Mouse (Mus musculus) limb, embryonic 11.5 days (tissue): Measurements from ENCODE around the gene Zfr2. TPM values are rescaled to one million over a fixed set of nuclear protein-coding genes. Genes with fewer than 3 reads are reported as not detected.

ENCODE experiments used
- ATAC-seq: fragments of 200-750 bp; cut with Nextera tagmentation; 2 replicates; pipeline ENCODE4 v1.8.0; 2017; ENCODE audit warnings: low read depth; ENCODE audit not compliant: insufficient number of reproducible peaks, low FRiP score, low TSS enrichment
- DNase-seq: peaks from one replicate; pipeline ENCODE4 v3.0.0-alpha.2; 2015; ENCODE audit warnings: low spot score
- H3K27ac ChIP-seq: fragments of 300-500 bp; sonication (generic); replicated peaks from 2 replicates; pipeline ENCODE4 v1.5.1; 2014; ENCODE audit warnings: low read depth, mild to moderate bottlenecking, low read length
- H3K27me3 ChIP-seq: fragments of 300-500 bp; sonication (generic); 2 replicates; pipeline ENCODE4 v1.6.1; 2014; ENCODE audit warnings: mild to moderate bottlenecking, low read length, mixed read lengths; ENCODE audit not compliant: control insufficient read depth, insufficient read depth
- H3K36me3 ChIP-seq: fragments of 300-500 bp; sonication (generic); 2 replicates; pipeline ENCODE4 v1.6.1; 2014; ENCODE audit warnings: mild to moderate bottlenecking, low read length, moderate library complexity, mixed read lengths; ENCODE audit not compliant: control insufficient read depth, insufficient read depth
- H3K4me1 ChIP-seq: fragments of 300-500 bp; sonication (generic); 2 replicates; pipeline ENCODE4 v1.6.1; 2014; ENCODE audit warnings: low read length, mixed read lengths; ENCODE audit not compliant: control insufficient read depth, insufficient read depth
- H3K4me2 ChIP-seq: fragments of 300-500 bp; sonication (generic); 2 replicates; pipeline ENCODE4 v1.6.1; 2014; ENCODE audit warnings: low read depth, mild to moderate bottlenecking, moderate library complexity; ENCODE audit not compliant: severe bottlenecking
- H3K4me3 ChIP-seq: fragments of 300-500 bp; sonication (generic); 2 replicates; pipeline ENCODE4 v1.5.1; 2014; ENCODE audit warnings: low read depth, low read length
- H3K9ac ChIP-seq: fragments of 300-500 bp; sonication (generic); 2 replicates; pipeline ENCODE4 v1.6.1; 2014; ENCODE audit warnings: mild to moderate bottlenecking, low read length
- H3K9me3 ChIP-seq: fragments of 300-500 bp; sonication (generic); 2 replicates; pipeline ENCODE4 v1.6.1; 2016; ENCODE audit warnings: low read length; ENCODE audit not compliant: control insufficient read depth
- WGBS: fragments of 180-500 bp; shearing (Covaris S2); extraction: QIAGEN DNeasy Blood & Tissue Kit; methylation state at CpG from one replicate; pipeline ENCODE4 v1.1.7; 2014; 5-methylcytosine and 5-hydroxymethylcytosine counted together
- polyA plus RNA-seq: library from polyadenylated mRNA; unstranded; fragments of >200 nt; fragmentation: Nextera tagmentation; extraction: Ambion mirVana; gene quantifications from 2 replicates; pipeline ENCODE4 v1.2.1, GENCODE M21; 2014

Zfr2 gene
- polyA plus RNA-seq, 1 experiment from 2014 or later = 3.4 TPM

DNA sequence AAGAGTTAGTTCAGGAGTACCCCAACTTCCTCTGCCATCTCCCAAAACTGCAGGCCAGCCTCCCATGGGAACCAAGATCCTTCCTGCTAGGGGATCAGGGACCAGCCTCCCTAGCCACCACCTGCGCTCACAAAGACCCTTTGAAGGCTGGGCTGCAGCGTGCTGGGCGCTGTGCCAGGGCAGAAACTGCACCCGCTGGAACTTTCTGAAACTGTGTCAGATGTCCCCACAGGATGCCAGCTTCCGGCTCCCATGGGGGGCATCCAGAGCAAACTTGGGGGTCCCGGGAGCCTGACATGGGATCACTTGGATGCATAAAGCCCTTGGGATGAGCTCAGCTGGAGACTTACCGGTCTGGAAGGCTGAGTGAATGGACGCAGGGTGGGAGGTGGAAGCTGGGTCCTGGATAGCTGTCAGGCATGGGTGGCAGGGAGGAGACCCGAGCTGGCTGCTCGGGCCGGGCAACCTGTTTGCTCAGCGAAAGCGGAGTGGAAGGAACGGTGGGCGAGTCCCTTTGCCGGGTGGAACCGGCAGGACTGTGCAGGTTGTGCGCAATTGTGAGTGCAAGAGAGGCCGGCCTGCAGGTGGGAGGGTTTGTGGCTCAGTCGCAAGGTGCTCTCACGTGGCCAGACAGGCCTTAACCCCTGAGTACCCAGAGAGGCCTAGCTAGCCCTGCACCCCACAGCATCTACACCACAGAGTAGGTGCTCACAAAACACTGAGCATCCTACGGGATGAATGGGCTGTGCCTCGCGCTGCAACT, 57.9 kb downstream of the Zfr2 start:
- no peak overlapping the region for H3K4me3 ChIP-seq
- H3K4me2 ChIP-seq = no peak overlapping the region
- no peak overlapping the region for H3K27ac ChIP-seq
- H3K27me3 ChIP-seq = peaks cover 19% of the 10 kb centered on the region
- WGBS = 17% methylated on average over 24 of the region's 24 CpGs
- no peaks in the 10 kb centered on the region for H3K9me3 ChIP-seq
- no peak for ATAC-seq
- H3K36me3 ChIP-seq = peaks cover 2% of the 10 kb centered on the region; the same call in 1 of the 2 replicates
- DNase-seq = no peak
- H3K9ac ChIP-seq = no peak overlapping the region
- H3K4me1 ChIP-seq = peaks cover 20% of the 10 kb centered on the region

DNA sequence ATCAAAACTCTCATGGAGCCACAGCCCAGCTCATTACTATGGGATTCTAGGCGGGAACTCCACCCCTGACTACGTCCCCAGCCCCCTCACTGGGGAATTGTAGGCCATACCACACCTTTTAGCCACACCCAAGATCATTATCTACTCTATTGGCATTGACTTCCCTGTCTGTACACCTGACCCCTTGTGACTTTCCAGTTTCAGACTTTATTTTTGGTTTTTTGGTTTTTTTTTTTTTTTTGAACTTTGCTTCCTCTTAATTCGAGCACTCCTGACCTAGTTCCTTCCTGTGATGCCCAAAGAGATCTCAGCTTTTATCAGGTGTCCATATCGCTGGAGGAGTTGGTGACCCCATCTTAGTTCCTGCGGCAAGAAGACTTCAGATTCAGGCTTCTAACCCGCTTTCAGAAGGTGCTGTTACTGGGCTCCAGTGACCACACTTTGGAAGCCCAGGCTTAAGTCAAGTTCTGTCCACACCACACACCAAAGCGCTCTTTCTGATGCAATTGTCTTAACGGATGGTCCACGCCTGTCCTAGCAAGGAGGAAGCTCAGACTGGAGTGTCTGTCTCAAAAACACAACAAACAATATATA, 58.7 kb downstream of the Zfr2 start, which contains the start of gene Tjp3:
Gene Tjp3, minus strand, starts transcription at position 71 of the 594 bp plus-strand sequence.
- 73% methylated on average over 9 of the region's 9 CpGs for WGBS
- Histone ChIP-seq H3K27ac (no peak within 1 kb of the TSS), H3K9me3 (no peaks in the 10 kb centered on the region), H3K27me3 (peaks cover 19% of the 10 kb centered on the region), H3K4me1 (peaks cover 20% of the 10 kb centered on the region), H3K36me3 (peaks cover 4% of the 10 kb centered on the region; the same call in 1 of the 2 replicates), H3K4me2 (peak within 1 kb of the TSS; percentile 94; the same call in 1 of the 2 replicates), H3K9ac (no peak within 1 kb of the TSS), H3K4me3 (no peak within 1 kb of the TSS; the same call in 1 of the 2 replicates)
- ATAC-seq = no peak
- DNase-seq = no peak

DNA sequence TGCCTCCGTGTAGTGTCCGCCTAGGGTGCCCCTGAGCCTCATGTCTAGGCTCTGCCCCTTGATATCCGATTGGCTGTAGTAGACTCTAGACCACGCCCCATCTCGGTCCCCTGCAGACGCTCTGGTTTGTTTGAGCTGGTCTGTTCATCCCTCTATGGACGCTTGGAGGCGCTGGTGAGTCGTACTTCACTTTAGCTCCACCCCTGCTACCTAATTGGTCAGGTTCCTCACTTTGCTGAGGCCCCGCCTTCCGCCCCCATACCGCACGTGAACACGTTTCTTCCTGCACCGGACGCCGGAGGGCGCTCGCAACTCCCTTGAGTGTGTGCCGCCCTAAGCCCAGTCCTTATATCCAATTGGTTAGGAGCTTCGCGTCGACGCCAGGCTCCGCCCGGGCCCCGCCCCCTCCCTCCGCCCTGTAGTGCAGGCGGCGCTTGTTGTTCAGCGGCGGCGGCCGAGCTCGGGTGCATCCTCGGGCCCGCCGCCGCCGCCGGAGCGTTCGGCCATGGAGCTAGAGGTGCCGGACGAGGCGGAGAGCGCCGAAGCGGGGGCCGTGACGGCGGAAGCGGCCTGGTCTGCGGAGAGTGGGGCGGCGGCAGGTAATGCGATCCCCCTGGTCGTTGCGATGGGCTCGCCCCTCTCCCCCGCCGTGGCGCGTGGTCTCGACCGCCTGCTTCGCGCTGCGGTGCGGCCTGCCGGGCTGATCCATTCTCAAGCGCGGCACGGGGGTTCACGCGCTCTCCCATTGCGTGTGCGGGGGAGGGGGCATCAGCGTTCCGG, 59.8 kb downstream of the Zfr2 start, which contains the start of gene Pip5k1c:
Gene Pip5k1c, plus strand, starts transcription at position 410 of the 780 bp plus-strand sequence.
- Histone ChIP-seq H3K9me3 (no peaks in the 10 kb centered on the region), H3K36me3 (peaks cover 4% of the 10 kb centered on the region; the same call in 1 of the 2 replicates)

DNA sequence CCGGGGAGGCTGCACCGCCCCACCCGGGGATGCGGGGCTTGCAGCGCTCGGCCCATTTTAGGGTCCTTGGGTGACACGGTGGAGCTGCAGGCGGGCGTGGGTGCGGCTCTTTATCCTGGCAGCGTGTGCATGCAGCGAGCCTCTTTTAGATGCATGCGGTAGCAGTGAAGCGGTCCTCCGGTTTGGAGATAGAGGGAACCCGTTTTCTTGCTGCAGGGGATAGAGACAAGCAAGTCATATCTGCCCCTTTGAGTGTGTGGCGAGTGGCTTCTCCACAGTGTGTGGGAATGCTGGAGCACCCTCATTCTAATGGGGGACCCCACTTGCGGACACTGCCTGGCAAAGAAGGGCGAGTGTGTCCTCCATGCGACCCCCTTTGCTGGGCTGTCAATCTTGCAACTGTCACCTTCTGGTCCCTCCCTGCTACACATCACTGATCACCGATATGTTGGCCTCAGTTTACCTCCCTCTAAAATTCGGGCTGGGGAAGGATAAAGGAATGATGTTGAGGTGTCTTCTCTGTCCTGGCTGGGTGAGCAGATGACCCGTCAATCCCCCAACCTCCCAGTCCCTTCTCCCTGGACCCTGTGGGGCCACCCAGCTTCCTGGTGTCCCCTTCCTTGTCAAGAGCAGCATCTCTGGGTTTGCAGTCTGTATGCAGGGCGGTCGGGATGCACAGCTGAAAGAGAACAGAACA, 60.5 kb downstream of the Zfr2 start:
- Histone ChIP-seq H3K4me3 (peak overlapping the region; percentile 73), H3K9me3 (no peaks in the 10 kb centered on the region), H3K4me2 (peak overlapping the region; percentile 94), H3K9ac (peak overlapping the region; percentile 88), H3K36me3 (peaks cover 4% of the 10 kb centered on the region; the same call in 1 of the 2 replicates), H3K27ac (no peak overlapping the region), H3K4me1 (peaks cover 20% of the 10 kb centered on the region), H3K27me3 (peaks cover 19% of the 10 kb centered on the region)
- no peak for DNase-seq
- ATAC-seq = no peak
- whole genome bisulfite sequencing = 6% methylated on average over 25 of the region's 25 CpGs

More for the DNA sequence above, 59.8 kb downstream of the Zfr2 start, which contains the start of gene Pip5k1c:
- H3K4me2 ChIP-seq = peak within 1 kb of the TSS; percentile 94
- ATAC-seq (peak; percentile 92), DNase-seq (peak; percentile 99)
- H3K27ac ChIP-seq = peak within 1 kb of the TSS; percentile 72
- H3K4me1 ChIP-seq = peaks cover 20% of the 10 kb centered on the region
- peaks cover 19% of the 10 kb centered on the region for H3K27me3 ChIP-seq
- peak within 1 kb of the TSS; percentile 88 for H3K9ac ChIP-seq
- 1% methylated on average over 74 of the region's 80 CpGs for WGBS
- H3K4me3 ChIP-seq = peak within 1 kb of the TSS; percentile 73

DNA sequence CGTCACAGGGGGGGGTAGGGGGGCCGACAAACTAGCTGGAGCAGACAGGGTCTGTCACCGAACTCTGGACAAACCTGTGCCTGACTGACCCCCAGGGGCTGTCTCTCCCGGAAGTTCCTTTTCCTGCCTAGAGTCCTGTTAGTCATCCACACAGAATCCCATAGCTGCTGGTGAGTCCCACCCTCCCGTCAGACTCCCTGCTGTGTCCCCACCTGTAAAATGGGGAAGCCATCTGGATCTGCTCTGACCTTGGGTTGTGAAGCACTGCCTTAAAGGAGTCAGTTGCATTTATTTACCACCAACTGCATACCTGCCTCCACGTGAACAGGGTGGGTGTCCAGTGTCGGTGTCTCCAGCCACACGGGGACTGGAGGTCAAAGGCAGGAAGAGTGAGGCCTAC, 61.5 kb downstream of the Zfr2 start:
- H3K27ac ChIP-seq = no peak overlapping the region
- 49% methylated on average over 8 of the region's 8 CpGs for WGBS
- peaks cover 20% of the 10 kb centered on the region for H3K4me1 ChIP-seq

GRCm38 (mm10) chr10:81295185-81295584, 62.2 kb downstream of the Zfr2 start:
- Histone ChIP-seq H3K9ac (no peak overlapping the region), H3K4me3 (no peak overlapping the region), H3K27me3 (peaks cover 13% of the 10 kb centered on the region), H3K27ac (no peak overlapping the region), H3K4me2 (peak overlapping the region; percentile 15; the same call in 1 of the 2 replicates), H3K36me3 (peaks cover 4% of the 10 kb centered on the region; the same call in 1 of the 2 replicates), H3K9me3 (no peaks in the 10 kb centered on the region), H3K4me1 (peaks cover 20% of the 10 kb centered on the region)
- 92% methylated on average over 6 of the region's 6 CpGs for WGBS
- DNase-seq (no peak), ATAC-seq (no peak)

More for the DNA sequence above, 61.5 kb downstream of the Zfr2 start:
- Histone ChIP-seq H3K27me3 (peaks cover 19% of the 10 kb centered on the region), H3K4me2 (peak overlapping the region; percentile 94; the same call in 1 of the 2 replicates), H3K9me3 (no peaks in the 10 kb centered on the region), H3K4me3 (peak overlapping the region; percentile 73), H3K36me3 (peaks cover 4% of the 10 kb centered on the region; the same call in 1 of the 2 replicates), H3K9ac (peak overlapping the region; percentile 88; the same call in 1 of the 2 replicates)
- DNase-seq = no peak
- ATAC-seq = no peak

- no peaks in the 10 kb centered on the region for H3K9me3 ChIP-seq
- H3K27ac ChIP-seq = no peak overlapping the region
- DNase-seq = no peak
- H3K27me3 ChIP-seq = no peaks in the 10 kb centered on the region
- no peak overlapping the region for H3K4me2 ChIP-seq
- no peak overlapping the region for H3K9ac ChIP-seq
- H3K4me1 ChIP-seq = peaks cover 14% of the 10 kb centered on the region
- ATAC-seq = no peak
- no peak overlapping the region for H3K4me3 ChIP-seq
- 76% methylated on average over 6 of the region's 6 CpGs for whole genome bisulfite sequencing
- peaks cover 4% of the 10 kb centered on the region; the same call in 1 of the 2 replicates for H3K36me3 ChIP-seq
Observed at GRCm38 (mm10) chr10:81297246-81297645, 64.3 kb downstream of the Zfr2 start.
